Mouse (Mus musculus) spleen, embryonic (tissue): ENCODE measurements at regions not wholly inside any gene's neighbourhood (a gene's known extent, or its start where the extent isn't known, plus 50 kb on each side); places are given as distances from the start of the nearest gene placed in this dataset.
"Not testable (repeated sequence)": the region's sequence is repeated elsewhere in the genome, so short reads cannot be mapped to it uniquely, and the experiment has no call there.

Experiments
- CTCF ChIA-PET: fragments of 350-600 bp; sonication (Branson Sonifier 250); formaldehyde crosslinking; loops from one replicate; lab custom pipeline; 2022; lab: Charles Lee

DNA sequence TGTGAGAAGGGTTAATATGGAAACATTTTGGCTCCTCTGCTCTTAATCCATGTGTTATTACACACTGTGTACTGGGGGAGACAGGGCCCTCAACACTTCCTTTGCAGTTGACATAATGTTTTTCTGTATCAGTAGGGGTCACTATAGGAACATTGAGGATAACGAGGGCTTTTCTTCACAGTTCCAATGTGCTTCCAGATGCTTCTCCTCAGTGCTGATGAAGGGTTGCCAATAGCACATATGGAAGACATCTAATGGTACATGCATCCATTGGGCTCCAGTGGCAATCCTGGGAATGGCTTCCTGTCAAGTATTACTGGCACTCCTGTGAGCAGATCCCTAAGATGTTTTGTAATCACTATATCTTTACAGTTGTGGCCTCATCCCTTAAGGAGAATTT, 62.1 kb downstream of the Naa11 start:
- CTCF ChIA-PET: interaction anchor here (0.6 kb wide), 1 partner anchor 1048 kb away, joined by 4 read pairs; no protein-coding TSS in a partner anchor

DNA sequence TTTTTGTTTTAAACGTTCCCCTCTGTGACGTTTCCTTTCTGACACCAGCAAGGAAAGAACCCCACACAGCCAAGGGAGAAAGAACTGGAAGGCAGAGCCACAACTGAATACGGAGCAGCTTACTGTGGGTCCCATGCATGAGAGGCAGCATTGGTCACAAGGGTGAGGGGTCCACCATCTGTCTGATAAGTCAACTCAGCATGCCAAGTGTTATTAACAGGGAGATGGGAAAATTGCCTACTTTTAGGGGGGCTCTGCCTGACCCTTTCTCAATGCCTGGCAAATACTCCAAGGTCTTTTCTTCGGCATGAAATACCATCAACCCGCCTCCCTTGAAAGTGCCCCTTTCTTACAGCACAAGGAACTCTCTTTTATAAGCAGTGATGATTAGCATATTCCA, 66.3 kb downstream of the Naa11 start:
- CTCF ChIA-PET: no interaction called here

- CTCF ChIA-PET: no interaction called here
These were observed 68.3 kb downstream of the Naa11 start for GRCm38 (mm10) chr5:97323873-97324272.

DNA sequence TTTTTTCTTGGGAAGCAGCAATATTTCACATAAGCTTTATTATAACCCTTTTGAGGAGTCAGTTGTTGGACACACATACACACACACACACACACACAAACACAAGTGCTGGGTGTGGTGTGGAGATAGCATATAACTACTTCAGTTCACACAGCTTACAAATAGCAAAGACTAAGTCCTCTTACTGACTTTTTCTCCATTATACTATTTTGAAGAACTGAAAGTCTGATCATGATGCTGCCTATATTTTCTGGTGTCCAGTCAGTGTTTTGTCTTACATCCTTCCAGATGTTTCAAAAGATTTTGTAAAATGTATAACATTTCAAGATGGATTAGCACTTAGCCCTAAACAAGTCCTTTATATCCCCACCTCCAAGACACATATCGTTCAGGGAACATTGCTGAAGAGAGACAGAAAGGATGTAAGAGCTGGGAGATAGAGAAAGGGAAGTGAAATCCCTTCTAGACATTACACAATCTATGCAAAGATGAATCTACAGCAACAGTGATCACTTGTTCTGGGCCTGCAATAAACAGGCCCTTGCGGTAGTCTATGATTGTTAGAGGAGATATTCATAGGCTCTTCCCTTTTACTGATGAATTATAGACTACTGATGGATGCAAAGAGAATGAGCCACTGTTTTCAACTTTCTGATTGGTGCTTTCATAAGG, 72.2 kb downstream of the Naa11 start:
- CTCF ChIA-PET: no interaction called here

- CTCF ChIA-PET: no interaction called here
These were observed 85.3 kb downstream of the Naa11 start for GRCm38 (mm10) chr5:97306902-97307301.

DNA sequence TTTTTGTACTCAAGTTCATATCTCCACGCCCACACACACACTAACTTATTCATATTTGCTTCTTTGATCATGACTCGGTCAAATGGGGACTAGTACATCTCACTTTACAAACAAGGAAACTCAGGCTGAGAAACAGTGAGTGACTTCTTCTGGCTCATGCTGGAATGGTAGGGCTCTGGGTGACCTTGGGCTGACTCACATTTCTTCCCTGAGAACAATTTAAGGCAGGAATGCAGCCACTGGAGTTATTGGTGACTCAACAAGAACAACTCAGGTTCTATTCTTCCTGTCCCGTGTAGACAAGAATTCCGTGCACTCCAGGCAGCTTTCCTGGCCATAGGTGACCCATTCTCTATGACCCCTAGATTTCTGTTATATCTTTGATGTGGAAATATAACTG, 87.3 kb downstream of the Naa11 start:
- CTCF ChIA-PET: no interaction called here

DNA sequence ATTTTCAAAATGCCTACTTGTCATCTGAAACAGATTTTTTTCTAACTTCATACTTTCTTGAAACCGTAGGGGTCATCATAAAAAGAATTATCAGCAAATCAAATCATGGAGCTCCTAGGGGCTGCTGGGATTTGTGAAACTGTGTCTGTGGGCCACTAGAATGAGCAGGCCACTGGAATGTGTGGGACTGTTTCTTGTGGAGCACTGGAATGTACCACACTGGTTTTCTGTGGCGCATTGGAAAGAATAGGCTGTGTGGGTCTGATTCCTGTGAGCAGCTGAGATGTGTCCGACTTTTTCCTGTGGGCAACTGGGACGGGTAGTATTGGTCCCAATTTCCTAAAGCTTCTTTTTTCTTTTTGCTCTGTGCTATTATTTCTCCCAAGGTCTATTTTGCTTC, 90.6 kb downstream of the Naa11 start:
- CTCF ChIA-PET: no interaction called here

GRCm38 (mm10) chr5:97300861-97301260, 91.3 kb downstream of the Naa11 start:
- CTCF ChIA-PET: no interaction called here

GRCm38 (mm10) chr5:97300114-97300840, 91.9 kb downstream of the Naa11 start:
- CTCF ChIA-PET: interaction anchor here (0.6 kb wide), 1 partner anchor 79 kb away, joined by 3 read pairs; no protein-coding TSS in a partner anchor

DNA sequence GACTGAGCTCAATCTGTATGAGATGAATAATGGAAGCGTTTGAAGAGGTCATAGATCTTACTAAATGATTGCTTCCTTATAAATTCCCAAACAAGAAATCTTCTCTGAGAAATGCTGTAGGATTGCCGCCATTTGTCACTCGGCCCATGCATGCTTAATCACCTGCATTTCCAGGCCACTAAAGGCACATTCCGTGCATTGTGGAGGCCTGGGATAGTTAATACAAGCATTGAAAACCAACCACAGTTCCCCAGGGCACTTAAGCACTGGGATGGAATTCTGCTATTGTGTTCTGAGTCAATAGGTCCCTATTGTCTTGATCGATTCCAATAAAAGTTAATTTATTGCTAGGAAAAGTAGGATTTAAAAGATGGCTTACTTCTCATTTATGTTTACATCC, 92.5 kb downstream of the Naa11 start:
- CTCF ChIA-PET: interaction anchor here (0.6 kb wide), 1 partner anchor 78 kb away, joined by 3 read pairs; no protein-coding TSS in a partner anchor

DNA sequence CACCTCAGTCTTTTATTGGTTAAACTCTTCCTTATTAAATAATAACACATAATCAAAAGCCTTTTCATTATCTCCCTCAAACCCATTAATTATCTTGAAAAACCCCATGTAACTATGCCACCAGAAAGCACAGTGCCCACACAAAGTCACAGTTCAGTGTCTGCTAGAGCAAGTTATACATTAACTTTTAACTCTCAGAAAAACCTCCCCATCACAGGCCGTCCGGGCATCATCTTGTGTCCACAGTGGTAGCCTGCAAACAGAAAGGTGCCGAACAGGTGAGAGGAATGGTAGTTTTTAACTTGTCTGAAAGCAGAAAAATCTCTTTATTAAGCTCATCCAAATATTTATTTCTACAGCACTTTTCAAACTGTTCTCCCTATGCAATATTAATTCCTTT, 96.0 kb downstream of the Naa11 start:
- CTCF ChIA-PET: no interaction called here

DNA sequence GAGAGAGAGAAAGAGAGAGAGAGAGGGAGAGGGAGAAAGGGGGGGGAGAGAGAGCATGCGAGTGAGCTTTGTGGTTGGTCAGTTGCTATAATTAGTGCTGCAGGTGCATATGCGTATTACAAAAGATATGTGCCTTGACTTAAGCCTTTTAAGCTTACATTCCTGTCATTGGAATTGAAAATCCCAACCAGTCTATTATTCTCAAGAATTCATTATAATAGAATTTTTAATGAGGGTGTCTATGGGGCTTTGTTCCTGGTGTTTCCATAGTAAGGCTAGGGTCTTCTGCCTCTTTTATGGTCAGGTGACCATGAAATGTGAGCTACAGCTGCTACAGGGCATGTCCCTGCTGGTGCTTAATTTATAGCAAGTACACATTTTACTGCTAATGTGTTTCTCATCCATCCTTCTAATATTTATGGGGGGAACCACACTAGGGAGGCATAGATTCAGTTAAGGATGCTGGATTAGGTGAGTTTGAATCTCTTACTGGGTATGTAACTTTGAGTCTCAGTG, 102.0 kb downstream of the Naa11 start:
- CTCF ChIA-PET: no interaction called here

DNA sequence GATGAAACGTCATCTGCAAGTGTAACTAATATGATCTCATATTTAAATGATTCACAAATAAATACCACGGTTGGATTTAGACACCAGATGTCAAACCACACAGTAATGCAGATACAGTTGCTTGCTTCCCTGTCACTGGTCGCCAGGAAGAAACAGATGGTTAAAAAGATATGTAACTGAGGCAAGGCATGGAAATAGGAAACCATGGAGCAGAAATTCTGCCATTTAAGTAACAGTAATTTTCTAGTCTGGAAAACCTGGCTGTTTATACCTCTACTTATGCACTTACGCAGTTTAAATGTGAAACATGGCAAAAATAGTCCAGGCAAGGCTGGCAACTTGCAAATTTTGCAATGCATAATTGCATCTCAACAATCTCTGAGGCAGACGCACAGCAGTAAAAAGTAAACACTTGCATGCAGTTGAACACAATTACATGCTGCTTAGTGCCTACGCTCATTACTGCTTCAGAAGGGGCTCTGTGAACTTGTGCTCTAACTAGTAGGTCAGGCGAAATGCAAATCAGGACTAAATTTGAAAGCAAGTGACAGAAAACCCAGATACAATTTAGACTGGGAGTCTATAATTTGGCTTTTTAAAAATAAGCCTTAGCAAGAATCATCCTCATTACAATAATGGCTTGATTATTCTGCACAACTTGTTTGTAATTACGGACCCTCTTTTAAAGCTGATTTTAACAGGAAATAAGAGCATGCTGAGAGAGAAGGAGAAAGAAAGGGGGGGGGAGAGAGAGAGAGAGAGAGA, 102.6 kb downstream of the Naa11 start:
- CTCF ChIA-PET: no interaction called here

- CTCF ChIA-PET: no interaction called here
These were observed 112.7 kb downstream of the Naa11 start for GRCm38 (mm10) chr5:97279455-97279854.

DNA sequence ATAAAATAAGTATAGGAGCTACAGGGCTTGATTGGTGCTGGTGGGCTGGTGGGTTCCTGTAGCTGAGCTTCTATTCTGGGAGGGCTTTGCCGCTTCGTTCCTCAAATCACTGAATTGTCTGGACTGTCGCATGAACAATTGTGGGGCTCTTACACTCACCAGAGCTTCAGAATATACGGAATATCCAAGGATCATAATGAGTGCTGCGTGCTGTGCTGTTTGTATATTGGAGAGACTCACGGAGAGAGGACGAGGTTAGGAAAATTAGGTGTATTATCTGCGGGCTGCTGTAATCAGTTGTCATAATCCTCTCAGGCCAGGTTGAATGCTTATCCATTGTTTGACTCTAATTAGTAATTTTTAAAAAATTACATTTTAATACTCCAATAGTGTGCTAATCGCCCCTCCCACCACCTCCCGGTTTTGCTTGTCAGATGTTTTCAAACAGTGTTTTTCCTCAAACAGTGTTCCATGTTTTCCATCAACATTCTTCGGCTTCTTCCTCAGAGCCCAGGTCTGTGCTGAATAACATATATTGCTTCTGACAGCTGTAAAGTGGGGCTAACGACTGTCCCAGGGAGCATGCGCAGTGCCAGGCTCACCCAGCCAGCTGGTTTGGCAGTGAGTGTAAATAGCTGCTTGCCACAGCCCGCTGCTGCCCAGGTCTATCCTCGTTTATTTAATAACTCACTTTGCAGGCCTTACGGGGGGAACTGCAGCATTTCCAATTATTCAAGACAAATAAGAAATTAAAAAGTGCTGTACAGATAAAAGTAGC, 114.2 kb downstream of the Naa11 start:
- CTCF ChIA-PET: no interaction called here

- CTCF ChIA-PET: no interaction called here
These were observed 115.5 kb downstream of the Naa11 start for GRCm38 (mm10) chr5:97276724-97277123.

DNA sequence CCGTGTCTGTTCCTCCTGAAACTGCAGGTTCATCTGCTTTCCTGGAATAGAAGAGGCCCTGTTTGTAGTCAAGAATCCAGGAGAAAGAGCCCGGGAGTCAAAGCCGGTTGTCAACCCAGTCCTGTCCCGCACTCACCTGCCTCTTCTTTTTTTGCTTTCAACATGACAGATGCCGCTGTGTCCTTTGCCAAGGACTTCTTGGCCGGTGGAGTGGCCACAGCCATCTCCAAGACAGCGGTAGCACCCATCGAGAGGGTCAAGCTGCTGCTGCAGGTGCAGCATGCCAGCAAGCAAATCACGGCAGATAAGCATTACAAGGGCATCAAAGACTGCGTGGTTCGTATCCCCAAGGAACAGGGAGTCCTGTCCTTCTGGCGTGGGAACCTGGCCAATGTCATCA, 127.5 kb downstream of the Naa11 start:
- CTCF ChIA-PET: not testable (repeated sequence)

GRCm38 (mm10) chr5:97257106-97257505, 135.1 kb downstream of the Naa11 start:
- CTCF ChIA-PET: interaction anchor here (0.6 kb wide), 1 partner anchor 54 kb away, joined by 3 read pairs; no protein-coding TSS in a partner anchor

- CTCF ChIA-PET: interaction anchor here (0.6 kb wide), 1 partner anchor 53 kb away, joined by 3 read pairs; no protein-coding TSS in a partner anchor
These were observed 135.6 kb downstream of the Naa11 start for GRCm38 (mm10) chr5:97256445-97257060.

GRCm38 (mm10) chr5:97236930-97237329, 125.5 kb upstream of the Paqr3 start:
- CTCF ChIA-PET: no interaction called here

- CTCF ChIA-PET: interaction anchor here (0.6 kb wide), 1 partner anchor 963 kb away, joined by 3 read pairs; no protein-coding TSS in a partner anchor
These were observed 115.0 kb upstream of the Paqr3 start for GRCm38 (mm10) chr5:97226425-97226824.
